Mouse (Mus musculus) yolk sac, embryonic 10.5 days (tissue): ENCODE data around the gene Zfp445.
A peak's percentile ranks its signal among the peaks of the same experiment; 100 is the strongest.

Experiments
- DNase-seq: peaks from one replicate; pipeline ENCODE4 v3.0.0-alpha.2; 2017; ENCODE audit warnings: low spot score

Gene Zfp445

GRCm38 (mm10) chr9:122836126-122836525, 29.7 kb downstream of the Zfp445 start:
- DNase-seq, result no peak

GRCm38 (mm10) chr9:122829826-122830380, 35.9 kb downstream of the Zfp445 start:
- no peak for DNase-seq

GRCm38 (mm10) chr9:122826743-122827142, 39.1 kb downstream of the Zfp445 start:
- peak; percentile 21 for DNase-seq

GRCm38 (mm10) chr9:122823374-122824017, 42.3 kb downstream of the Zfp445 start:
- no peak for DNase-seq

GRCm38 (mm10) chr9:122815239-122815851, 50.5 kb downstream of the Zfp445 start:
- peak; percentile 58 for DNase-seq

- peak; percentile 17 for DNase-seq
These were observed 51.0 kb downstream of the Zfp445 start for GRCm38 (mm10) chr9:122814775-122815174.

GRCm38 (mm10) chr9:122812386-122812785, 53.4 kb downstream of the Zfp445 start:
- no peak for DNase-seq

GRCm38 (mm10) chr9:122810212-122810611, 55.6 kb downstream of the Zfp445 start:
- no peak for DNase-seq

- DNase-seq, result no peak
These were observed 58.6 kb downstream of the Zfp445 start for GRCm38 (mm10) chr9:122807186-122807585.

GRCm38 (mm10) chr9:122805845-122806341, 59.9 kb downstream of the Zfp445 start:
- DNase-seq, result no peak

GRCm38 (mm10) chr9:122805053-122805844, 60.6 kb downstream of the Zfp445 start, which contains the start of gene Tcaim:
Tcaim (plus strand) TSS chr9:122805539.
- peak; percentile 97 for DNase-seq
